Mouse (Mus musculus) adipose tissue, adult 10 weeks (tissue): ENCODE measurements around the gene Sdhaf1. TPM values are rescaled to one million over a fixed set of nuclear protein-coding genes. Genes with fewer than 3 reads are reported as not detected.

Experiments
- polyA plus RNA-seq: library from polyadenylated mRNA; stranded (reverse); fragments of 350-450 nt; fragmentation: Illumina TruSeq; extraction: RNeasy Lipid Tissue Mini Kit (QIAGEN cat#74804); gene quantifications from one replicate; pipeline ENCODE4 v1.2.3, GENCODE M21; 2014; ENCODE audit warnings: low read depth, low replicate concordance

Sdhaf1 gene
- 9.0 TPM for polyA plus RNA-seq

GRCm38 (mm10) chr7:30323795-30324194 is at the start of gene Sdhaf1:
TSS of gene Sdhaf1 (minus strand) at chr7:30323895.

GRCm38 (mm10) chr7:30362652-30363343 is 39.1 kb upstream of the Sdhaf1 start, which contains the start of gene Lrfn3:
TSS of gene Lrfn3 (minus strand) at chr7:30362772.

GRCm38 (mm10) chr7:30321539-30322284 is 2.0 kb downstream of the Sdhaf1 start, which contains the start of gene E130208F15Rik:
TSS of gene E130208F15Rik (plus strand) at chr7:30321740.

GRCm38 (mm10) chr7:30314721-30315155 is 9.0 kb downstream of the Sdhaf1 start, which contains the start of gene Syne4:
TSS of gene Syne4 (plus strand) at chr7:30314807.

GRCm38 (mm10) chr7:30308076-30309005 is 15.4 kb downstream of the Sdhaf1 start, which contains the start of gene Alkbh6:
TSS of gene Alkbh6 (plus strand) at chr7:30308717.

GRCm38 (mm10) chr7:30291215-30292131 is 32.2 kb downstream of the Sdhaf1 start, which contains the start of gene Clip3:
TSS of gene Clip3 (plus strand) at chr7:30291728.

GRCm38 (mm10) chr7:30279951-30280669 is 43.6 kb downstream of the Sdhaf1 start, which contains the start of the genes Thap8 and Wdr62:
TSS of gene Thap8 (plus strand) at chr7:30280094.
TSS of gene Wdr62 (minus strand) at chr7:30280419.

Other genes starting within 250 kb of the Sdhaf1 start
- gene Gm26920, start 233.5 kb downstream of the Sdhaf1 start, polyA plus RNA-seq = 2.0 TPM
- gene Zfp566, start 233.4 kb downstream of the Sdhaf1 start, polyA plus RNA-seq = 4.6 TPM
- 33.9 TPM for gene Zfp260, start 229.1 kb downstream of the Sdhaf1 start, polyA plus RNA-seq
- gene Zfp382, start 202.0 kb downstream of the Sdhaf1 start, polyA plus RNA-seq = 0.92 TPM
- 33.8 TPM for gene Zfp146, start 154.1 kb downstream of the Sdhaf1 start, polyA plus RNA-seq
- gene Cox7a1, start 139.8 kb downstream of the Sdhaf1 start, polyA plus RNA-seq = 10.2 TPM
- 381 TPM for gene Capns1, start 125.1 kb downstream of the Sdhaf1 start, polyA plus RNA-seq
- gene Polr2i, start 91.9 kb downstream of the Sdhaf1 start, polyA plus RNA-seq = 55.6 TPM
- 75.0 TPM for gene Tbcb, start 91.6 kb downstream of the Sdhaf1 start, polyA plus RNA-seq
- gene Ovol3, start 88.2 kb downstream of the Sdhaf1 start, polyA plus RNA-seq = not detected
- gene Thap8, start 43.8 kb downstream of the Sdhaf1 start, polyA plus RNA-seq = 1.5 TPM
- 18.1 TPM for gene Wdr62, start 43.5 kb downstream of the Sdhaf1 start, polyA plus RNA-seq
- 12.2 TPM for gene Clip3, start 32.2 kb downstream of the Sdhaf1 start, polyA plus RNA-seq
- 44.2 TPM for gene Alkbh6, start 15.2 kb downstream of the Sdhaf1 start, polyA plus RNA-seq
- 5.0 TPM for gene Syne4, start 9.1 kb downstream of the Sdhaf1 start, polyA plus RNA-seq
- 1.2 TPM for gene E130208F15Rik, start 2.2 kb downstream of the Sdhaf1 start, polyA plus RNA-seq
- 1.7 TPM for gene Lrfn3, start 38.9 kb upstream of the Sdhaf1 start, polyA plus RNA-seq
- gene Tyrobp, start 89.9 kb upstream of the Sdhaf1 start, polyA plus RNA-seq = 114 TPM
- 4.5 TPM for gene Hcst, start 96.0 kb upstream of the Sdhaf1 start, polyA plus RNA-seq
- gene Nfkbid, start 97.8 kb upstream of the Sdhaf1 start, polyA plus RNA-seq = 1.9 TPM
- gene Aplp1, start 121.6 kb upstream of the Sdhaf1 start, polyA plus RNA-seq = 2.8 TPM
- gene Kirrel2, start 133.8 kb upstream of the Sdhaf1 start, polyA plus RNA-seq = not detected
- gene Nphs1, start 134.4 kb upstream of the Sdhaf1 start, polyA plus RNA-seq = not detected
- not detected for gene Prodh2, start 169.7 kb upstream of the Sdhaf1 start, polyA plus RNA-seq
- 11.2 TPM for gene Arhgap33, start 211.2 kb upstream of the Sdhaf1 start, polyA plus RNA-seq
- gene Hspb6, start 228.3 kb upstream of the Sdhaf1 start, polyA plus RNA-seq = 19.1 TPM
- gene Proser3, start 228.4 kb upstream of the Sdhaf1 start, polyA plus RNA-seq = 13.6 TPM
- gene Lin37, start 235.9 kb upstream of the Sdhaf1 start, polyA plus RNA-seq = 26.3 TPM
- 50.0 TPM for gene U2af1l4, start 239.4 kb upstream of the Sdhaf1 start, polyA plus RNA-seq
- gene Gm49396, start 239.4 kb upstream of the Sdhaf1 start, polyA plus RNA-seq = 6.5 TPM
- gene Psenen, start 239.7 kb upstream of the Sdhaf1 start, polyA plus RNA-seq = 138 TPM
- gene Igflr1, start 241.5 kb upstream of the Sdhaf1 start, polyA plus RNA-seq = 2.8 TPM